Mouse (Mus musculus): ENCODE measurements at regions not wholly inside any gene's neighbourhood (a gene's known extent, or its start where the extent isn't known, plus 50 kb on each side); places are given as distances from the start of the nearest gene placed in this dataset.
"Not testable (repeated sequence)": the region's sequence is repeated elsewhere in the genome, so short reads cannot be mapped to it uniquely, and the experiment has no call there.

- Histone ChIP-seq H3K27ac (no peak overlapping the region), H3K27me3 (ENCODE audit: insufficient read depth, poor library complexity, severe bottlenecking) (no peaks in the 10 kb centered on the region), H3K4me3 (no peak overlapping the region), H3K36me3 (no peaks in the 10 kb centered on the region), H3K4me1 (no peaks in the 10 kb centered on the region), H3K9me3 (no peaks in the 10 kb centered on the region)
- WGBS, result 36% methylated on average over 4 of the region's 4 CpGs
- DNase-seq (ENCODE audit: low spot score), result no peak
Observed at GRCm38 (mm10) chr2:81848836-81849410, 204.1 kb upstream of the Zfp804a start.

DNA sequence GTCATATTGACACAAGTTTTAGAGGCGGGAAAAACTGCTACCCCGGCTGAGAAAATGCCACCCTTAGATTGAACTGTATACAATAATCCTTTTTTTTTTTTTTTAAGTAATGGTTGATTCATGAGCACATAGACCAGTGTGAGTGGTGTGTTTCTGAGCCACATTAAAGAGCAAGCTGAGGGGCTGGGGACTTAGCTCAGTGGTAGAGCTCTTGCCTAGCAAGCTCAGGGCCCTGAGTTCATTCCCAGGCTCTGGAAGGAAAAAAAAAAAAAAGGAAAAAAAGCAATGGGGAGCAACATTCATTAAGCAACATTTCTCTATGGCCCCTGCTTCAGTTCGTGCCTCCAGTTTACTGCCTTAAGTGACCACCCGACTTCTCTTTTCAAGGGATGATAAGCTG lies 203.1 kb upstream of the Zfp804a start:
- no peak for DNase-seq (ENCODE audit: low spot score)

GRCm38 (mm10) chr2:81885438-81885837 lies 167.6 kb upstream of the Zfp804a start:
- H3K27me3 ChIP-seq (ENCODE audit: insufficient read depth, poor library complexity, severe bottlenecking), result no peaks in the 10 kb centered on the region
- H3K4me3 ChIP-seq, result no peak overlapping the region
- no peaks in the 10 kb centered on the region for H3K4me1 ChIP-seq
- H3K36me3 ChIP-seq, result no peaks in the 10 kb centered on the region
- WGBS, result 28% methylated on average over 1 of the region's 1 CpGs
- peak; percentile 76 for DNase-seq (ENCODE audit: low spot score)
- no peak overlapping the region for H3K27ac ChIP-seq
- no peaks in the 10 kb centered on the region for H3K9me3 ChIP-seq

More for the DNA sequence above, 203.1 kb upstream of the Zfp804a start:
- Histone ChIP-seq H3K27me3 (ENCODE audit: insufficient read depth, poor library complexity, severe bottlenecking) (no peaks in the 10 kb centered on the region), H3K4me1 (no peaks in the 10 kb centered on the region), H3K4me3 (no peak overlapping the region), H3K9me3 (no peaks in the 10 kb centered on the region), H3K27ac (no peak overlapping the region), H3K36me3 (no peaks in the 10 kb centered on the region)
- WGBS, result 74% methylated on average over 4 of the region's 4 CpGs

DNA sequence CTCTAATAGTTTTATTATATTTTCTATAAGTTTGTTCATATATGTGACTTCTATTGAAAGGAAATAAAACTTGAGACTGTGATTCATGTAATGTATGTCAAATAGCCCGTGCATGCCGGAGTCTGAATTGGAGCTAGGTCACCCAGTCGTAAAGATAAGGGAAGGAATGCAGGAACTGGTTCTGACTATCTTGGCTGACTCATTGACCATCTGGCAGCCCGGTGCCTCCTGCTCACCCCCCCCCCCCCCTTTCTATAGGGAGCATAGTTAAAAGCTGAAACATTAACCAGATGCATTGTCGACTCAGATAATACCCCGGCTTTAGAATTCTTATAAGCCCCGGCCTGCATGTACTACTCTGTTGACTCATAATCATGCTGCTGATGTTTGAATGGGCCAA lies 160.5 kb upstream of the Zfp804a start:
- not testable (repeated sequence) for H3K9me3 ChIP-seq; DNase-seq (ENCODE audit: low spot score); H3K4me1 ChIP-seq; H3K27ac ChIP-seq; H3K27me3 ChIP-seq (ENCODE audit: insufficient read depth, poor library complexity, severe bottlenecking); H3K4me3 ChIP-seq; H3K36me3 ChIP-seq
- WGBS, result 16% methylated on average over 7 of the region's 7 CpGs

DNA sequence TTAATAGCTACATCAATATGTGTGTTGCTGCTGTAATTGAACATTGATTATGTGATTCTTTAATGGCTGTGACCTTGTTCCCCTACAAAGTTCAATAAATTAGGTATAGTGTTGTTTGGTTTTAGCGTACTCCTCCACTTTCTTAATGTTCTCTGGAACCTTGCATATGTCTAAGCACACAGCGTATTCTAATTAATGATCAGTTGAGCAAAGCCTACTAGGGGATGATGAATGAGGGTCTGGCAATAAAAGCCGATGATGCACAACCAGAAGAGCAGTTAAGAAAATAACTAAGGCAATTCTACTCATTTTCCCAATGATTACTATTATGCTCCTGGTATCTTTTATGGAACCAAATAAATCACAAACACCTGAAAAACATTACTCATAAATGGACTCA lies 113.7 kb upstream of the Zfp804a start:
- no peaks in the 10 kb centered on the region for H3K9me3 ChIP-seq
- WGBS, result 95% methylated on average over 3 of the region's 3 CpGs
- no peaks in the 10 kb centered on the region for H3K27me3 ChIP-seq (ENCODE audit: insufficient read depth, poor library complexity, severe bottlenecking)
- DNase-seq (ENCODE audit: low spot score), result no peak
- no peaks in the 10 kb centered on the region for H3K4me1 ChIP-seq
- H3K27ac ChIP-seq, result no peak overlapping the region
- H3K4me3 ChIP-seq, result no peak overlapping the region
- H3K36me3 ChIP-seq, result no peaks in the 10 kb centered on the region
